ENCODE assay signal across 11 mouse cellular contexts in genomic region chr16:41524266-41524665, GRCm38 (mm10).
DNase-seq lines count a peak whose midpoint lies in the region; TF ChIP-seq lines count a peak whose summit lies in the region.
"Had no signal": no experiment of that assay in that cellular context is flagged by ENCODE, and none has a peak within 500 bp of the region (broad histone marks: within the 10 kb centered on the region; RNA-seq: fewer than 3 reads in every experiment).

No protein-coding gene starts in this region.

- H3K27ac ChIP-seq in layer of hippocampus, adult 2 months = no peak overlapping the region
- H3K27ac ChIP-seq: liver, embryonic 15.5 days; midbrain, embryonic 10.5 days; neural tube, embryonic 15.5 days had no signal

- H3K4me3 ChIP-seq in layer of hippocampus, adult 2 months = peak overlapping the region; percentile 43
- H3K4me3 ChIP-seq: liver, embryonic 15.5 days; midbrain, embryonic 10.5 days; neural tube, embryonic 15.5 days had no signal

- DNase-seq in heart, adult 8-10 months (ENCODE audit: low spot score) = peak; percentile 11
- no peak for DNase-seq in heart, postnatal 36 days
- peak; percentile 39 to 52 for DNase-seq in layer of hippocampus, adult 2 months (ENCODE audit: low spot score in 2 of 2)
- no peak for DNase-seq in layer of hippocampus, postnatal 25 days (ENCODE audit: extremely low spot score in 1 of 2, low spot score in 1 of 2)
- DNase-seq in brain, adult 2 months (ENCODE audit: low read depth, low spot score) = peak; percentile 76
- peak; percentile 52 to 69 for DNase-seq in cerebellum, postnatal 10 days
- no peak for DNase-seq in testis, postnatal 10 days (ENCODE audit: low spot score)
- DNase-seq: kidney, adult 8-10 months had no signal

- intact Hi-C loops in heart, postnatal 36 days (cut with DNase I) = loop anchor here (2.0 kb wide), 1 partner anchor 311 kb away; no protein-coding TSS in a partner anchor

- peak; percentile 90 for TF ChIP-seq CTCF in layer of hippocampus, adult 2 months (conservative IDR thresholded peaks at IDR 0.05)

Comparison
In these comparisons a context has a peak if more than half of its experiments do, and no peak if none do; other contexts are left out.
1. DNase-seq: peak in heart, adult 8-10 months (single experiment), layer of hippocampus, adult 2 months (2 of 2), brain, adult 2 months (single experiment) and cerebellum, postnatal 10 days (2 of 2); none in heart, postnatal 36 days (0 of 2), layer of hippocampus, postnatal 25 days (0 of 2) and testis, postnatal 10 days (single experiment).